Mouse (Mus musculus) brain, adult 2 months (tissue): ENCODE data around the gene Pus10.

Experiments
- DNase-seq: peaks from one replicate; pipeline ENCODE4 v3.0.0; 2011; ENCODE audit warnings: low read depth, low spot score

The Pus10 gene

DNA sequence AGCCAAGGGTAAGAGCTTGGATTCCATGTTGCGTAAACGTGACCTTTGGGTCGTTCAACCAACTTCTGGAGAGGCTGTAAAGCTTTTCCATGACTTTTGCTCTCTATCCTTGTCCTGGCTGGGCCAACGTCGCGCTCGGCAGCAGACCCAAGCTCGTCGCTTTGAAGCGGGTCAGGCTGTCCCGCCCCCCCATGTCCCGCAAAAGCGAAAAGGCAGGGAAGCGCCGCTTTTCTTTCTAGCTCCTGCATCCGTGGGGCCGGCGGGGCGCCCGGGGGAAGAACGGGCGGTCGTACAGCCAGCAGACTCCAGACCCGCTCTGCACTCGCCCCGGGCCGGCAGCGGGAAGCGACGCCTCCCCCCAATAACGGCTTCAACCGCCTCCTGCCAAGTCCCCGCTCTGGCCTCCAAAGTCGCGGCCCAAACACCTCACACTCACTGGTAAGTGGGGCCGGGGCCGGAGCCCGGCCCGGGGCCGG, at the start of gene Pus10:
Gene Pus10 (plus strand): TSS at position 364 of the 476 bp plus-strand sequence.
- DNase-seq, result peak; percentile 26

- DNase-seq, result no peak
These were observed 46.5 kb upstream of the Pus10 start for GRCm38 (mm10) chr11:23618995-23619394.

GRCm38 (mm10) chr11:23630664-23631063, 34.8 kb upstream of the Pus10 start:
- no peak for DNase-seq

DNA sequence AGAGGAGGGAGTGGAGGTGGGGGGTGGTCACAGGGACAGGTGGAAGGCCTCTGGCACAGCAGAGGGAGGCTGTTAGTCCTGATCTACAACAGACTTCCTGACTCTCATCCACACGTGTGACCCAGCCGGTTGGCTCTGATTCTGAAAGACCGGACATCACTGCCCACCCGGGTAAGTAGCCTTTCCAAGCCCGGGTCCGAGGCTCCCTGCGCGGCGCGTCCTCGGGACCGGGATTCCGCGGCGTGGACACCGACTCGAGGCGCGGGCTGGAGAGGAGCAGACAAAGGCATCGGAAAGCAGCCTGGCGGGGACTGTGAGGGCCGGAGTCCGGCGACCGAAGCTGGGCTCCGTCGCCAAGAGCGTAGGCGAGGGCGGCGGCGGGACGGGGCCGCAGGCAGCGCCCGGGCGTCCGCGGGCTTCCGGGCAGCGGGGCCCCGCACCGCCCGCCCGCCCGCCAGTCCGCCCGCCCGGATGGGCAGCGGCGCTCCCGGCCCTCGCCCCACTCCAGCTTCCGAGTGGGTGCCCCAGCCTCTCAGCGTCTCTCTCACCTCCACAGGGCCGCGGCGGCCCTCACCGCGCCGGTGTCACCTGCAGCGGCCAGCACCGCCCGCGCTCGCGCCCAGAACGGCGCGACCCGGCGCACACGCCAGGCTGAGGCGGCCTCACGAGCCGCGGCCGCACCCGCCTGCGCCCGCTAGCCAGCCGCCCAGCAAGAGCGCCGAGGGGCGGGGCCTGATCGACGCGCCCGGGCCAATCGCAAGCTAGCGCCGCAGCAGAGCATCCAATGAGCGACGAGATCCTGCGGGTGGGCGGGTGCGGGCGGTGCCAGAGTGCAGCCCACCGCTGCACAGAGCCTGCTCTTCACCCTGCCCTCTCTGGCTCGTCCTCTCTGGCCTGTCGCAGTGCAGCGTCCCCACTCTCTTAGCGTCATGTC, 32.3 kb upstream of the Pus10 start, which contains the start of gene 0610010F05Rik:
Gene 0610010F05Rik (minus strand): TSS at position 695 of the 934 bp plus-strand sequence.
- DNase-seq, result peak; percentile 99

GRCm38 (mm10) chr11:23633879-23634215, 31.6 kb upstream of the Pus10 start:
- no peak for DNase-seq

DNA sequence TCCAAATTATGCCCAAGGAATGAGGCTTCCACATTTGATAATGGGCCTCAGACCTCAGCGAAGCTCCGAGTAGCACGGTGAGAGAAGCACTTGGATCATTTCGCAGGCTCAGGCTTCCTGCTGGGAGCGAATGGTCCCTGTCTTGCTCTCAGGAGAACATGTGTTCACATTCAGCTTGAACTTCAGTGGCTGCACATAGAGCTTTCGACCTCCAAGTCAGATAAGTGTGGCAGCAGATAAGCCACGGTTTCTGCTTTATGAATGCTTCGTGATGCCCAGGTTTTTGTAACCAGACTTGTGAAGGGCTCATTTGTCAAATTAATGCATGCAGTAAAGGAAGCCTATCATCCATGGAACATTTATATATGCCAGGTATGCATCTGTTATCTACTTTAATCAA, 30.9 kb upstream of the Pus10 start:
- DNase-seq, result peak; percentile 19

DNA sequence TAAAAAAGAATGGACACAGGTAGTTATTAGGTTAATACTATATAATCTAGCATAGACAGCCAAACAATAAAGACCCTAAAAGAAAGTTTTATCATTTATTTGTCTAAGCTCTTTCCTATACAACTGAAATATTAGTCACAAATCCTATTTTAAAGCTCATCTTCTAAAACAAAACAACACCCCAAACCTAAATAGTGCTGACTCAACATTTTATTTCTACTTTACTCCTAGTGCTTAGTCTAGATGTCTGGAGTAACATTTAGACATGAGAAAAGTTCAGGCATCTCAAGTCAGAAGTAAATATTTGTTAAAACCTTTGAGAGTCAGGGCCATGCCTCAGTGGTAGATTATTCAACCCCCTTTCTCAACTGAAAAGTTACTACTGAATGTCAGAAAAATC, 18.0 kb upstream of the Pus10 start:
- DNase-seq, result no peak

- no peak for DNase-seq
These were observed 17.6 kb upstream of the Pus10 start for GRCm38 (mm10) chr11:23647835-23648234.

DNA sequence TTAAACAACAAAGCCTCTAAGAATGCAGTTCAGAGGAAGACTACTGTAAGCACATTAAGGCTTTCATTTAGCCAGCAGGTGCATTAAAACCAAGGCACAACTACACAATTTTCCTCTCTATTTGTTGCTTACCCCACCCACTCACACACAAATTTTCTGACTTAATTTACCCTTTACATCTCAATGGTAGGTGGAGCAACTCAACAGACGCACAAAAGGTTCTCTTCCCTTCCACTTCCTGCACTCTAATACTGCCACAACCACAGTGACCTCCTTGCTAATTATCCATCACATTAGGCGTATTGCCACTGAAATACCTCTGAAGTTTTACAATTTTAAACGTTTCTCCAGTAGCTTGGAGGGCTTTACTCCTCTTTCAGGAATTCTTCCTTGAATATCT, 11.8 kb upstream of the Pus10 start:
- DNase-seq, result no peak

GRCm38 (mm10) chr11:23657791-23658190, 7.7 kb upstream of the Pus10 start:
- DNase-seq, result peak; percentile 66

DNA sequence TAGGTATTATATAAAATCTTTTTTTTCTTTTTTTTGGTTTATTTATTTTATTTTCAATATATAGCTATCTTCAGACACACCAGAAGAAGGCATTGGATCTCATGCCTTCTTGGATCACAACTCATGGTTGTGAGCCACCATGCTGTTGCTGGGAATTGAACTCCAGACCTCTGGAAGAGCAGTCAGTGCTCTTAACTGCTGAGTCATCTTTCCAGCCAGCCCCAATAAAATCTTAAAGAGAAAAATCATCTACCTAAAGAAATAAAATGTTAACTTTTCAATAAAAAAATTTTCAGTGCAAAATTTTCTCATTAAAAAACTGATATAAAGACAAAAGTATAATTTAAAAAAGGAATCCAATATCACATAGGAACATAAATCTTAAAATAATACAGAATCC, 1.2 kb upstream of the Pus10 start:
- DNase-seq, result no peak

GRCm38 (mm10) chr11:23665798-23666501, 476 bp downstream of the Pus10 start, which contains the start of gene Pex13:
TSS of gene Pex13 (minus strand) at chr11:23665959.
- peak; percentile 96 for DNase-seq

- DNase-seq, result no peak
These were observed 1.1 kb downstream of the Pus10 start for GRCm38 (mm10) chr11:23666526-23666925.

GRCm38 (mm10) chr11:23667128-23667527, 1.7 kb downstream of the Pus10 start:
- peak; percentile 41 for DNase-seq

DNA sequence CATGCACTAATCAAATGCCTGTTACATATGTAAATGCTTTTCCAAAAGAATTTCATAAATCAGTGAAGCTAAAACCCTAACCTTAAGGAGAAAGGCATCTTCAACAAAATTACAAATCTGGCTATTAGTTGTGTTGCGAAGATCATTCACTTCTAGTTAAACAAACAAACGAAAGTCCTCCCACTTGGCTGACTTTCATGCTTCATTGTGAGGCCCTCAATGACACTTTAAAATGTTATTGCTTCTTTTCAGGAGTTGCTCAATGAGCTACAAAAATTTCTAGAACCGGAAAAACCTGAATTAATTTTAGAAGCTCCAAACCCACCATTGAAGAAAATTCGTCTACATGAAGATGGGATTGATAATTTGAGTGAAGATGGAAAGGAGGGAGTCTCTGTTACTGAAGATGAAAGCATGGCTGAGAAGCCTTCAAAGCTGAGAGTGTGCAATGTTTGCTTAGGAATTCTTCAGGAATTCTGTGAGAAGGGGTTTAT, 6.8 kb downstream of the Pus10 start:
- no peak for DNase-seq

DNA sequence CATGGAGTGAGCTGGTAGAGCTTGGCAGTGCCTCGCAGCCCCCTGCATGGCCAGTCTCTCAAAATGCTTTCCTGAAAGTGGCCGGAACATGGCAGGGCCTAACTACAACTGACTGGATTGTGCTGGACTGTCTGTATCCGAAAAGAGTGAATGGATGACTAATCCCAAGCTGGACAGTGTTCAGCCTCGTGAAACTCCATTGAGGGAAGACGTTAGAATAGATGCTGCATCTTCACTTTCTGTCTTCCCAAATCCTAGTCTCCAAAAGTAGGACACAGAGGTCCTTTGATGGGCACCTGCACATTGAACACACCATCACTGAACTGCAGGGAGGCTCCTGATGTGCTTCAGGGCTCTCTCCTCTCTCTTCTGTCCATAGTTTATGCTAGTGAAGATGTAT, 10.6 kb downstream of the Pus10 start:
- no peak for DNase-seq

GRCm38 (mm10) chr11:23679044-23679642, 13.7 kb downstream of the Pus10 start:
- DNase-seq, result peak; percentile 84

DNA sequence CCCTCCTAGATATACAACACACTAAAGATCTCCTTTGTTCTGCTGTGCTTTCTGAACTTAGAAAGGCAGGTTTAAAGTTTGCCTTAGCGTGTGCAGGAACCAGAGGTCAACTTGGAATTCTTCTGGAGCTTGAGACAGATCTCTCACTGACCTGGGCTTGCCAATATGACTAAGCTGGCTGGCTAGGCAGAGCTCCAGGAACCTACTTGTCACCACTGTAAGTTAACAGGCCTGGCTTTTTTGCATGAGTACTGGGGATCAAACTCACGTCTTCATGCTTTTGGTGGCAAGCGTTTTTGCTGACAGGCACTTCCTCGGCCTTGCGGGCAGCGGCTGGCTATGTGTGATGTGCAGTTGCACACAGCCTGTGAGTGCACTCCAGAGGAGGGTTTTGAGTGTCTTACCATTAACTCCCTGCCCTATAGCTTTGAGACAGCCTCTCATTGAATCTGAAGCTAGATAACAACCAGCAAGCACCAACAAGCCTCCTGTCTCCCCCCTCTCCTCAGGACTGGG, 15.0 kb downstream of the Pus10 start:
- DNase-seq, result no peak

- DNase-seq, result no peak
These were observed 17.1 kb downstream of the Pus10 start for GRCm38 (mm10) chr11:23682561-23682960.

DNA sequence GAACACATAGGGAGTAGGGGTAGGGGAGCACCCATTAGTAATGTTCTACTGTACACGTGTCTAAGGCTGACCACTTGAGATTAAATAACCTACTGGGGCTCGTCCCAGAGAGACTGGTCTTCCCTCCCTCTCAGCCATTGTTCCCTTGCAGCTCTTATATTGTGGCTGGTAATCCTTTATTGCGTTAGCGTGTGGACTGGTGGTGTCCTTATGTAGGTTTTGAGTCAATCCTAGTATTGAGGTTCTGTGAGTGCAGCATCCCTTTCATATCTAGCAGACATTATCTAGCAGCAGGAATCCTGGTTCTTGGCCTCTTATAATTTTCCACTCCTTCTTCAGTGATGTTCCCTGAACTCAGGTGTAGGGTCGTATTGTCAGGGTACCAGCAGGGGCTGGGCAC, 21.2 kb downstream of the Pus10 start:
- no peak for DNase-seq

GRCm38 (mm10) chr11:23688060-23688459, 22.6 kb downstream of the Pus10 start:
- DNase-seq, result no peak

DNA sequence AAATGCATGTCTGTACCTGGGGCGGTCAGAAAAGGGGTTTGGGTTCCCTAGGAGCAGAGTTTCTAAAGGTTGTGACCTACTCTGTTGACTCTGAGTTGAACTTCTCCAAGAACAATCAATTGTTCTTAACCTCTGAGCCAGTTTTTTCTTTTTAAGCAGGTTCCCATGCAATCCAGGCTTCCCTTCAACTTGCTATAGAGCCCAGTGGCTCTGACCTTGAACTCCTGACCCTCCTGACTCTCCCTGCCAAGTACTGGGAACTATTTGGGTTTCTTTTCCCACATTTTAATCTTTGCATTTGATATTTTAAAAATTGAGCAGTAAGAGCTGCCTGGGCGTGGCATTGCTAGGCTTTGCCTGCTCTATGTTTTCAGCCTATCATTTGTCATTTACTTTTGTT, 27.8 kb downstream of the Pus10 start:
- no peak for DNase-seq
